Mouse (Mus musculus) erythroblast, embryonic 14.5 days (primary cell): Measurements from ENCODE around the gene Gpr137b. TPM values are rescaled to one million over a fixed set of nuclear protein-coding genes. Genes with fewer than 3 reads are reported as not detected.
"Not testable (repeated sequence)": the region's sequence is repeated elsewhere in the genome, so short reads cannot be mapped to it uniquely, and the experiment has no call there.

Experiments
- H3K27me3 ChIP-seq: 2 replicates; pipeline ENCODE4 v1.6.1; 2012; ENCODE audit warnings: inconsistent platforms; ENCODE audit not compliant: control insufficient read depth
- H3K36me3 ChIP-seq: 2 replicates; pipeline ENCODE4 v1.6.1; 2012; ENCODE audit warnings: mild to moderate bottlenecking, inconsistent platforms; ENCODE audit not compliant: control insufficient read depth
- H3K4me1 ChIP-seq: 2 replicates; pipeline ENCODE4 v1.6.1; 2012; ENCODE audit warnings: inconsistent platforms; ENCODE audit not compliant: control insufficient read depth
- H3K4me3 ChIP-seq: replicated peaks from 2 replicates; pipeline ENCODE3; 2012; ENCODE audit warnings: moderate library complexity, mild to moderate bottlenecking, inconsistent platforms
- H3K9me3 ChIP-seq: 2 replicates; pipeline ENCODE4 v1.6.1; 2012; ENCODE audit warnings: low read length, inconsistent platforms, mixed read lengths; ENCODE audit not compliant: control insufficient read depth
- GATA1 ChIP-seq: IDR thresholded peaks from 2 replicates; pipeline ENCODE4 v1.6.1; 2012; ENCODE audit warnings: low read length, inconsistent platforms, mixed read lengths
- TAL1 ChIP-seq: IDR thresholded peaks from 3 replicates; pipeline ENCODE4 v1.6.1; 2012; ENCODE audit warnings: low read length, inconsistent platforms, mixed read lengths
- polyA plus RNA-seq: library from polyadenylated mRNA; stranded (reverse); fragments of >175 nt; gene quantifications from 2 replicates; pipeline ENCODE4 v1.2.3, GENCODE M21; 2012

Gene Gpr137b
- not detected in 2 replicates for polyA plus RNA-seq

DNA sequence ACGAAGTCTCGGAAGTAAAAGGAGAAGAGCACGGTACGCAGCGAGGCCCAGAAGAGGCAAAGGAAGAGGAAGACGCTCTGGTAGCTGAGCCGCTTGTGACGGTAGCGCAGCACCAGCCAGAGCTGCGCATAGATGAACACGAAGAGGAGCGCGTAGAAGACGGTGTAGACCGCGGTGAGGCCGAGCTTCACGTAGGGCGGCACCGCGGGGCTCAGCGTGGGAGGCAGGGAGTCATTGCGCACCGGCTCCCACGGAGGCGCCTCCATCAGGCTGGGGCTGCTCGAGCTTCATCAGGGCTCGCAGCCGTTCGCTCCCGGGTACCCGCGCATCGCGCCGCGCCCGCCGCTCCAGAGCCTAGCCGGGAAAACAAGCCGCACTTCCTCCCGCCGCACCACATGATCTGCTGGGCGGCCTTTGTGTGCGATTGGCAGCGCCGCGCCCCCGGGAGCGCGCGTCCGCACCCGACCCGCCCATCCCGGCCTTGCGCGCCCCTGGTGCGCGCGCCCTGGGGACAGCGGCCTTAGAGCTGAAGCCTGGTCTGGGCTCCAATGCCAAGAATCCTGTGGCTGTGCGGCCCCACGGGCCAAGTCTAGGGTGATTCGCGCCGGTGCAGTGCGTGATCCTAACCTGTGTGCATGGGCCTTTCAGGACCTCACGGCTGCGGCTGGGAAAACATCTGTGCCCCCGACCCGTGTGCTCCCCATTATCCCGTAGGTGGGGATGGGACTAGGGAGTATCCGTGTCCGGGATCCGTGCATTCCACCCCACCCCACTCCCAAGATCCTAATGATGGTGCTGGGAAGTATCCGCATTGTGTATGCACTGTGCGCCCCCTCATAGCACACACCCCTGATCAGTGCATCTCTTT, at the start of gene Gpr137b:
Gene Gpr137b, minus strand, starts transcription at position 787 of the 868 bp plus-strand sequence.
- H3K9me3 ChIP-seq, H3K27me3 ChIP-seq, H3K4me1 ChIP-seq, H3K4me3 ChIP-seq, H3K36me3 ChIP-seq: not testable (repeated sequence)

- H3K4me3 ChIP-seq, H3K4me1 ChIP-seq, H3K9me3 ChIP-seq, H3K27me3 ChIP-seq, H3K36me3 ChIP-seq: not testable (repeated sequence)
Measured at GRCm38 (mm10) chr13:13438112-13438953, 44.5 kb upstream of the Gpr137b start.

DNA sequence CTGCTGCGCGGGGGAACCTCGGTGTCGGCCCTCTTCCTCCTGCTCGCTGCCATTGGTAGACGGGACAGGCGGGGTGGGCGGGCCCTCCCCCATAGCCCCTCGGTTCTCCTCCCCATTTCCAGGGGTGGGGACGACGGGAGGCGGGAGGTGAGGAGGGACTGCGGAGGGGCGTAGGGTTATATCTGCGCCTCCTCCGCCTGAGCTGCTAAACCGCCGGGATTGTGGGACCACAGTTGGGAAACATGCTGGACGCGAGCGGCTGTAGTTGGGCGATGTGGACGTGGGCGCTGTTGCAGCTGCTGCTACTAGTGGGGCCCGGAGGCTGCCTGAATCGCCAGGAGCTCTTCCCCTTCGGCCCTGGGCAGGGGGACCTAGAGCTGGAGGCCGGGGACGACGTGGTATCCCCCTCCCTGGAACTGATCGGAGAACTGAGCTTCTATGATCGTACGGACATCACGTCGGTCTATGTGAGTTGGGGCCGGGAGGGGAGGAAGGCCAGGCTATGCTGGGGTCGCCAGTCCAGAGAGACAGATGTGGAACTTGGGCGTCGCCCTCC, 43.7 kb upstream of the Gpr137b start, which contains the start of gene Nid1:
Gene Nid1, plus strand, starts transcription at position 92 of the 556 bp plus-strand sequence.
- H3K36me3 ChIP-seq, H3K9me3 ChIP-seq, H3K4me3 ChIP-seq, H3K4me1 ChIP-seq, H3K27me3 ChIP-seq: not testable (repeated sequence)

DNA sequence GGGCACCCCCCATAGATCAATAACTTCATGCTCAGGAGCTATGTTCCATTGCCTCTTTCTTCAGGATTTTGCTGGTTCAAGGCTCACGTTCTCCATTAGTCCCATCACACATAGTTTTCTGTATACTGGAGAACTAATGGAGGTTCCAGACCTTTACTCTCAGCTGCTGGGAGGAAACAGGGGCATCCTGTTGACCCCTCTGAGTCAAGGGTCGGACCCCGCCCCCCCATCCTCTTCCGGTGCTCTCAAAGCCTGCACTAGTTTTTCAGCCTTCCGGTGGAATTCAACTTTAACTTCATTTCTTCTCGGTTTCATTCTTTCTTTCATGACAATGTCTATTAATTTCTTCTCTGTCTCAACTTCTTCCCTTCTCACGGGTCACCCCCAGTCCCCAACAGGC, 42.3 kb upstream of the Gpr137b start:
- not testable (repeated sequence) for H3K36me3 ChIP-seq, H3K9me3 ChIP-seq, H3K27me3 ChIP-seq, H3K4me3 ChIP-seq, H3K4me1 ChIP-seq

DNA sequence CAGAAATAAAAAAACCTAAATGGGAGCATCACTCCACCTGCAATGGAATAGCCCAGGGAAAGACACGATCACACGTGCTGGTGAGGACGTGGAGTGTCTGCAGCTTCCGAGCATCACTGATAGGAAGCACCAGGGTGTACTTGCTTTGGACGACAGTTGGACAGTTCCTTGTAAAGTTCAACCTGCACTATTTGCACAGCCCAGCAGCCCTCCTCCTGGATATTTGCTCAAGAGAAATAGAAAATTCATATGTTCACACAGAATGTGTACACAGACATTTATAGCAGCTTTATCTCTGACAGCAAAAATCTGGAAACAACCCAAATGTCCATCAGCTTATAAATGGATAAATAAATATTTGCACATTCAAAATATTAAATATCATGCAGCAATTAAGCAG, 29.5 kb upstream of the Gpr137b start:
- H3K36me3 ChIP-seq, H3K27me3 ChIP-seq, H3K4me1 ChIP-seq, H3K9me3 ChIP-seq, H3K4me3 ChIP-seq: not testable (repeated sequence)

DNA sequence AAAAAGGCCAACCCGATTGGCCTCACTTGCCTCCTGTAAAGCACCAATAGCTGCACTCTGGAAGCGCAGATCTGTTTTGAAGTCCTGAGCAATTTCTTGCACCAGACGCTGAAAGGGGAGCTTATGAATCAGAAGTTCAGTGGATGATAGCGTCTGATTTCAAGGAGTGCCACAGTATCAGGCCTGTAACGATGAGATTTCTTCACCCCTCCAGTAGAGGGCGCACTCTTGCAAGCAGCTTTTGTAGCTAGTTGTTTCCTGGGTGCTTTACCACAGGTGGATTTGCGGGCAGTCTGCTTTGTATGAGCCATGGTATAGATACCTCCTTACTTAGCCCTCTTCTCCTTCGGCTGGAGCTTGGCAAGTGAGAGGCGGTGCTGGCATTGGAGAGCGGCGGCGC, 25.0 kb upstream of the Gpr137b start:
- not testable (repeated sequence) for H3K36me3 ChIP-seq, H3K9me3 ChIP-seq, H3K4me1 ChIP-seq, H3K4me3 ChIP-seq, H3K27me3 ChIP-seq

DNA sequence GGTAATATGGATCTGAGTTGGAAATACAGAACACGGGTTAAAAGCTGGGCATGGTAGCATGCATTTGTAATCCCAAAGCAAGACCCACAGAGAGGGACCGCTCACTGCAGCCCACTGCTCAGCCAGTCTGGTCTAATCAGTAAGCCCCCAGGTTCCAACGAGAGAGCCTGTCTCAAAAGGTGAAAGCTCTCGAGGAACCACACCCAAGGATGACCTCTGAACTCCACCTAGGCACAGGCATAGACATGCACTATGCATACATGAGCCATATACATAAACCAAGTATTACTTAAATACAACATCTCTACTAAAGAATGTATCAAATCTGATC, 22.2 kb upstream of the Gpr137b start:
- H3K9me3 ChIP-seq, H3K27me3 ChIP-seq, H3K36me3 ChIP-seq, H3K4me3 ChIP-seq, H3K4me1 ChIP-seq: not testable (repeated sequence)

DNA sequence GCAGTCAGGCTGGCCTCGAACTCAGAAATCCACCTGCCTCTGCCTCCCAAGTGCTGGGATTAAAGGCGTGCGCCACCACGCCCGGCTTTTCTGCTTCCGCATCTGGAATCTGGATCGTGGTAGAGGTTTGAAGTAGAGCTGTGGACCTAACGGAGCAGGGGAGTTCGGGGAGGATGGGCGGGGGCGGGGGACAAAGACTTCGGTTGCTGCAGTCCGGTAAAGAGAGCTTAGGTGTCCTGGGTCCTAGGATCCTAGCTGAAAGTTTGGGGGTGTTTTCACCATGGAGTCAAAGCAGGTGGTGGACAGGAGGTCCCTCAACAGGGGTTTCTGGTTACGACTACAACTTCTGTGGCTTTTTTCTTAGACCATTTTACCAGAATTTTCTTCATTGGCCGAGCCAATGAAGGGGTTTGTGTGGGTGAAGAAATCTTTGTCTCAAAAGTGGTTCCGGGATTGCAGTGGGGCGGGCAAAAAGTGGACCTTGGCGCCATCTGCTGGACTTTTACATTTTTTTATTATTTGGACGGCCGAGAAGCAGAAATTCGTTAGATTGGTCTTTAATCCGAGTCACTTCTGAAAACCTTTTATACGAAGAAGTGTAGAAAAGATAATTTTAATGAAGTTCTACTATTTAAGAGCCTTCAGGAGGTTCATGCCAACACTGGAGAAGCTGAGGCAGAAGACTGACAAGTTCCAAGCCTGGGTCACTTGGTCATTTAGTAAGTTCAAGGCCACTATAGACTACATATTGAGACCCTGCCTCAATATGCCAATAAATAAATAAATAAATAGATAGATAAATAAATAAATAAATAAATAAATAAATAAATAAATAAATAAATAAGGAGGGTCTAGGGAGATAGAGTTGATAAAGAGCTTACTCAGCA, 21.5 kb upstream of the Gpr137b start:
- H3K36me3 ChIP-seq, H3K4me1 ChIP-seq, H3K9me3 ChIP-seq, H3K27me3 ChIP-seq, H3K4me3 ChIP-seq: not testable (repeated sequence)

GRCm38 (mm10) chr13:13414206-13414605, 20.4 kb upstream of the Gpr137b start:
- Histone ChIP-seq H3K27me3 (no peaks in the 10 kb centered on the region), H3K9me3 (no peaks in the 10 kb centered on the region), H3K36me3 (no peaks in the 10 kb centered on the region), H3K4me3 (no peak overlapping the region), H3K4me1 (no peaks in the 10 kb centered on the region)
- TF ChIP-seq TAL1 (no peak), GATA1 (no peak)

DNA sequence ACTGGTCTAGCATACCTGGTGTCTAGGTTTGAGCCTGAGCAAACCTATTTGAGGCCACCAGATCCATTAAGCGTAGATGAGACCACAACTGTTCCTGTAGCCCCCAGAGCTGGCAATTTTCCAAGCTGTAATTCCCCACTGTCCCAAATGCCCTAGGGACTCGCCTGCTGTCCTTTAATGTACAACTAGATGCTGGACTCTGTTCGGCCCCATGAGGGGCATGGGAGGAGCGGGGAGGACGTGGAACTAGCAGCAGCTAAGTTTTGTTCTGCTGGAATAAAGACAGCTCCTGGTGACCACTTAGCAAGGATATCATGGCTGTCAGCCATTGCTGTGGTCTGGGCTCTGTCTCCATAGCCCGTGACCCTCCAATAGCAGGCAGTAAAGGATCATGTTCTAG, 11.7 kb upstream of the Gpr137b start:
- not testable (repeated sequence) for H3K4me1 ChIP-seq, H3K4me3 ChIP-seq

GRCm38 (mm10) chr13:13404517-13405155, 10.8 kb upstream of the Gpr137b start:
- H3K4me3 ChIP-seq = not testable (repeated sequence)

More for the DNA sequence above, 11.7 kb upstream of the Gpr137b start:
- H3K27me3 ChIP-seq, H3K36me3 ChIP-seq, H3K9me3 ChIP-seq: not testable (repeated sequence)

GRCm38 (mm10) chr13:13403839-13404238, 10.0 kb upstream of the Gpr137b start:
- H3K9me3 ChIP-seq = not testable (repeated sequence)

More at GRCm38 (mm10) chr13:13404517-13405155, 10.8 kb upstream of the Gpr137b start:
- not testable (repeated sequence) for H3K4me1 ChIP-seq, H3K9me3 ChIP-seq, H3K36me3 ChIP-seq, H3K27me3 ChIP-seq

GRCm38 (mm10) chr13:13403366-13403765, 9.6 kb upstream of the Gpr137b start:
- H3K9me3 ChIP-seq, H3K27me3 ChIP-seq, H3K36me3 ChIP-seq, H3K4me3 ChIP-seq, H3K4me1 ChIP-seq: not testable (repeated sequence)

More at GRCm38 (mm10) chr13:13403839-13404238, 10.0 kb upstream of the Gpr137b start:
- not testable (repeated sequence) for H3K4me1 ChIP-seq, H3K27me3 ChIP-seq, H3K36me3 ChIP-seq, H3K4me3 ChIP-seq
